Mouse (Mus musculus) cerebellum, postnatal 36 days (tissue): ENCODE data around the gene Krtap16-3.

Experiments
- DNase-seq, 2 experiments: peaks; one replicate each; pipeline ENCODE4 v3.0.0; 2021 to 2022; ENCODE audit warnings: mixed read lengths in 2 of 2

Krtap16-3 gene

GRCm38 (mm10) chr16:88962773-88963172 is at the start of gene Krtap16-3:
Krtap16-3 (minus strand) TSS chr16:88962873.
- no peak for DNase-seq

GRCm38 (mm10) chr16:89010659-89011058 is 48.0 kb upstream of the Krtap16-3 start, which contains the start of gene Krtap22-2:
Krtap22-2 (minus strand) TSS chr16:89010759.
- no peak for DNase-seq

- no peak for DNase-seq
Measured at GRCm38 (mm10) chr16:88941106-88941505, 21.6 kb downstream of the Krtap16-3 start.

- no peak for DNase-seq
Measured at GRCm38 (mm10) chr16:88938252-88938651, 24.4 kb downstream of the Krtap16-3 start.

- DNase-seq: no peak
Measured at GRCm38 (mm10) chr16:88932165-88932564, 30.5 kb downstream of the Krtap16-3 start, which contains the start of gene Krtap19-9b. Krtap19-9b (minus strand) TSS chr16:88932265.
